Mouse (Mus musculus) thymus, adult 18-20 months (tissue): ENCODE measurements around the gene Plekhh3.

ENCODE experiments used
- DNase-seq, 2 experiments: peaks; one replicate each; pipeline ENCODE4 v3.0.0; 2022; ENCODE audit warnings: mixed read lengths in 2 of 2

Gene Plekhh3

DNA sequence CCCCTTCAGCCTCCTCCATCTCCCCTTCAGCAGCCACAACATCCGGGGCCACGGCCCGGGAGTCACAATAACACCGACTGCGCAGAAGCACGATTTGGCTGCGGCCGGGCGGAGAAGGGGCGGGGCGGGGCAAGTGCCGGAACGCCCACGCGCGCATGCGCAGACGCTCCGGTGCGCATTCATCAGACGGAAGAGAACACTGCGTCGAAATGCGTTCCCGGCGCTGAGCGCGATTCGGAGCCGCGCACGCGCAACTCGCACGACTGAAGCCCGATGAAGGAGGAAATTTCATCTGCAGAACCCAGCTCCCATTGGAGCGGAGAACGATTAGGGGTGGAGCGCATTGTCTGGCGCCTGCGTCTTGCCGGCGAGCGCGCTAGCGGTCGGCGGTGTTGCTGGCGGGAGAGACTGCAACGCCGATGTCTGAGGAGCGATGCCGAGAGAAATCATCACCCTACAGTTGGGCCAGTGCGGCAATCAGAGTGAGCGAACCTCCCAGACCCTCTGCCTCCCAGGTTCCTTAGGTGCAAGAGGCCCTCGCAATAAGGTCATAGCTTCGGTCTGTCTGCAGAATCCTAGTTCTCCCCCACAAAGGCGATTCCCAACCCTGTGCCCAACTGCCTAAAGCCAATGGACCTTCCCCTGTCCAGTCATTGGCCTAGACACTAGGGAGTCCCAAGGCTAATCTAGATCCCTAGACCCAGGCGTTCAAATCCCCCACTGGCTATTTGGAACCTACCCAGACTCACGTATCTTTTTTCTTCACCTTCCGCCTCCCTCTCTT lies 51.2 kb downstream of the Plekhh3 start, which contains the start of the genes Retreg3 and Tubg1:
Gene Retreg3, minus strand, starts transcription at position 133 of the 784 bp plus-strand sequence.
Gene Tubg1, plus strand, starts transcription at position 178 of the 784 bp plus-strand sequence.
- peak; percentile 98 for DNase-seq

DNA sequence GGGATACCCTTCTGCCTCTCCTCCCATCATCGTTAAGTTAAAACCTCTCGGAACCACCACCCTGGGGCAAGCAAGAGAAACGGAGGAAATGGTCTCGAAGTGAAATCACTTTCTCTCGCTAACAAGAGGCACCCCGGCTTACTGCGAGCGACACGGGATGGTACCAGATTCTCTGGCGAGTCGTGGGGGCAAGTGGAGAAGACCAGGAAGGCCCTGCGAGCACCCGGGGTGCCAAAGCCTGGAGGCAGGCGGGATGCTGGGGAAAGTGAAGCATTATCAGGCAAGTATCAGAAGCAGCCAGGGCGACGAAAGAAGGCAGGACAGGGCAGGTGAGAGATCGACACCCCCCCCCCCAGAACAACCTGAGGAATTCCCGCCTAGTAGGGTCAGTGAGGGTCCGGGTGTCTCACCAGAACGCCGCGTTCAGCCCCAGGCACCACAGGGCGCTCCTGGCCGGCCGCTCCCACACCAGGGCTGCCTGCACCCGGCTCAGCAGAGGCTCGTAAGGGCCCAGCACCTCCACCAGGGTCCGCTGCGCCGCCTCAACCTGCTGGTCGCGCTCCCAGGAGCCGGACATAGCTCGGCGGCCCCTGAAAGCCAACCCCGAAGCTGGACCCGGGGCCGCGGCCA lies 51.9 kb downstream of the Plekhh3 start:
- DNase-seq, result peak in 1 of 2 experiments; percentile 20

GRCm38 (mm10) chr11:101118105-101118504 lies 53.0 kb downstream of the Plekhh3 start:
- DNase-seq, result no peak

DNA sequence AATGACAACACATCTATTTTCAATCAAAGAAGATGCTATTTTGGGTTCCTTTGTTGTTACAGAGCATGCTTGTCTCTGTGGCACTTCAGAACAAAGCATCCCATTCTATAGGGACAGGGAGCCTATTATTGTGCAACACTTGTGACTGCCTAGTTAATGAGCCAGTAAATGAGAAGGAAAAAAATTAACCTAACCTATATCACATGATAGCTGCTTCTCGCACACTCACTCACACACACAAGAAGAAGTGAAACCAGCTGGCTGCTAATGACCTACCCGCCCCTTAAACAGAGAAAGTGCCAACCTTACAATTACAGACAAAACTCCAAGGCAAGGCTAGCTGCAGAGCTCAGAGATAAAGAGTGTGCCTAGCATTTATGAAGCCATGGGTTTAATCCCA lies 55.6 kb downstream of the Plekhh3 start:
- DNase-seq, result no peak
